Mouse (Mus musculus) embryonic fibroblast, embryonic 13.5 days (primary cell): ENCODE measurements at regions not wholly inside any gene's neighbourhood (a gene's known extent, or its start where the extent isn't known, plus 50 kb on each side); places are given as distances from the start of the nearest gene placed in this dataset.

Source experiments
- CTCF ChIP-seq: IDR thresholded peaks from 2 replicates; pipeline ENCODE4 v1.5.1; 2011; ENCODE audit warnings: mild to moderate bottlenecking, control low read depth, low read length, moderate library complexity, borderline replicate concordance; ENCODE audit not compliant: insufficient read depth
- POLR2A ChIP-seq: IDR thresholded peaks from 2 replicates; pipeline ENCODE4 v1.6.1; 2011; ENCODE audit warnings: low read depth, mild to moderate bottlenecking, control low read depth, low read length, moderate library complexity

DNA sequence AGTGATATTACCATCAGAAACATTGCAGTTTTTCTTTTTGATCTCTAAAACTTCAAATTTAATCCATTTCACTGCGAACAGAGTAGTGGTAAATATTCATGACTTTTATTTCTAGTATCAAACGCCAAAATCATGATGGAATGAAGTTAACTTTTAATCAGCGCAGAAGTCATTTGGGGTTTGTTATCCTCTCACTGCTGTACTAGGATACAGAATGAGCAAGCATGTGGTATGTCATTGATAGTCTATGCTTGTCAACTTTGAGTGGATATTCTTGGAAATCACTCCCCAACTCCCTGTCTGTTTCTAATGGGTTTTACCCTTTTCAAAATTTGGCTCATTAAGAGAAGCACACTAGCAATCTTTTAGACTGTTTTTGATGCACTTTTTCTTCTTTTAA lies 464.9 kb downstream of the Bckdhb start:
- TF ChIP-seq CTCF = no peak
- TF ChIP-seq POLR2A = no peak
